Mouse (Mus musculus): Measurements from ENCODE around the gene Tenm4.

DNA sequence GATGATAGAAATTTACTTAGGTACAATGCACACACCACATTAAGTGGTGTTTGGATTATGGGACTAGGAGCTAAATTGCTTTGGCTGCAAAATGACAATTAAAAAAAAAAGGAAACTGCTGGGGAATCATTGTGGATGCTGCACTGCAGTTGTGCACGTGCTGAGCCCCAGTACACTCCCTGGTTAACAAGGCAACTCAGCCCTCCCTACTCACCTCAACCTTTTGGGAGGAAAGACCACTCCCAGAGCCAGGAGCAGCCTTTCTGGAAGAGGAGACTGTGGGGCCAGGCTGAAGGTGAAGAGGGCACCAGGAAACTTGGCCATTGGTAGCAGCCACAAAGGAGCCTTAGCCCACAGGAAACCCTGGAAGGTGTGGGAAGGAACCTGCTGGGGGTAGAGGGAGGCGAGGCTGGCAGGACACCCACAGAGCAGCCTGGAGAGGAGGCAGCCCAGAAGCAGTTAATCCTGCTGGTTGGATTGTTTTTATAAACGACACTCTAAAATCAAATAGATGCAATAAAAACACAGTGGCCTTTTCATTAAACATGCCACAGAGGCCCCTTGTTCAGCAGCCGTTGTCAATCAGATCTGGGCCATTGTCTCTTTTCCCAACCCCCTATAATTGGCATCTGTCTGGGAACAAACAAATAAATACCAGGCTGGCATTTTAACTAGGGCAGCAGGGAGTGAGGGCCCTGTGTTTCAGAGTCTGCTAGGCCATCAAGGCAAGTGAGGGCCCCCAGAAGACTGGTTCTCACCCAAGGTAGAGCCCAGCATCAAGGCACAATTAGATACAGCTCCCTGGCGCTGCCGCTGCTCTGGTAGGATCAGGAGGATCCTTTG, 212.9 kb downstream of the Tenm4 start:
- TF ChIP-seq CTCF (IDR thresholded peaks at IDR 0.05) (no peak), EP300 (IDR thresholded peaks at IDR 0.05) (no peak)

Data from lung, postnatal 0 days (tissue).